Mouse (Mus musculus): ENCODE data around the gene Tshz2.
"Not testable (repeated sequence)": the region's sequence is repeated elsewhere in the genome, so short reads cannot be mapped to it uniquely, and the experiment has no call there.

Tshz2 gene

DNA sequence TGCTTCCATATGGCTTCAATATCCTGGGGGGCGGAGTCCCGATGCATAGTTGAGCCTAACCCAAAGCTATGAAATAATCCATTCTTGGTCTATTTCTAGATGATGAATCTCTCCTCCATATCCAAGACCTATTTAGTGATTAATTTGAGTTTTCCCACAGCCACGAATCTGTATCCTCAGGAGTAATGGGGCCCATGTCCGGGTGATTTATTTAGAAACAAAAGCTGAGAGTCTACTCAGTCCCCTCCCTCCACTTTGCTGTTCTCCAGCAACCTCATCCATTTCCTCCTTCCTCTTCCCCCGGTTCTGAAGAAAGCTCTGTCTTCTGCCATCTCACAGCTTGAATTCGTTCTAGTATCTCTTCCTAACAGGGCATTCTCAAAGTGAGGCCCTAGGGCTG is 125.3 kb downstream of the Tshz2 start:
- no peak for DNase-seq (ENCODE audit: low read depth, low spot score)

DNA sequence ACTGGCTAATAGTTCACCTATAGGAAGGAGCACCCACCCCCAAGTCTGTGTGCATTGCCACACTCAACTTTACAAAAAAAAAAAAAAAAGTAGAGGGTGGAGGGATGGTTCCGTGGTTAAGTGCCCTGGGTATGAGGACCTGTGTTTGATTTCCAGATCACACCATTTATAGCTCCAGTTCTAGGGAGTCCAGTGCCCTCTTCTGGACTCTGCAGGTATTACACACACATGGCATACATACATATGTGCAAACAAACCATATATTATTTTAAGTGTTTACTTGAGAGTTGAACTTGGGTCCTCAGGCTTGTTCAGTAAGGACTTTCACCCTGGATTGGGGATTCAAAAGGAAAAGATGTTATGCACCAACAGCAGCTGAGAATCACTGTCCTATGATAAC is 127.3 kb downstream of the Tshz2 start:
- no peak for DNase-seq (ENCODE audit: low read depth, low spot score)

DNA sequence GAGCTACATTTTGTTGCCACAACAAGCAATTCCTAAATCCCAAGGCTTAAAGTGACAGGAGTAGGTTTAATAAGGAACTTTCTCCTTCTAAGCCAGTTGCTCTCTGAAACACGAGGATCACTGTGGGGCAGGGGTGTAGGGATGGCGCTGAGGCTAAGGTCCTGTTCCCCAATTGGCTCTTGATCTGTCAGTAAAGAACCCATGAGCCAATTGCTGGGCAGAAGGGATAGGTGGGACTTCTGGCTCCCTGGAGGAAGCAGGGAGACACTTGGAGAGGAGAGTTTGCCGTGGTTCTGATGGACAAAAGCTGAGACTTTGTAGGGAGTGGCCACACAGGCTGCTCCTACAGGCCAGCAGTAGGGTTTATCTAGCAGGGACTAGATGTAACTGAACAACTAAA is 128.9 kb downstream of the Tshz2 start:
- DNase-seq (ENCODE audit: low read depth, low spot score): no peak

DNA sequence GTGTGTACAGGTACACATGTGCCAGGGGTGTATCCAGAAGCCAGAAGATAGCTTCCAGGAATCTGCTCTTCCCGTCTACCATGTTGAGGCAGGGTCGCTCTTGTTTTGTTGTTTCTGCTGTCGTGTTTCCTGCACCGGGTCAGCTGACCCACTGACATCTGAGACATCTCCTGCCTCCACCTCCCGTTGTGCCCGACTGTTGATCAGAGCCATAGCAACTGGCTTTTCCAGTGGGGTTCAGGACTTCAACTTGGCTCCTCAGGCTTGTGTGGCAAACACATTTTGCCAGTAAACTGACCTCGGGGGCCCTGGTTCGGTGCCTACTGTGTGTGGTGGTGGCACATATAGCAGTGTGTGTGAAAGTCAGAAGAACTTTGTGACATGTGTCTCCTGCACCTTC is 129.5 kb downstream of the Tshz2 start:
- DNase-seq (ENCODE audit: low read depth, low spot score): no peak

- no peak for DNase-seq (ENCODE audit: low read depth, low spot score)
Measured at GRCm38 (mm10) chr2:169763716-169764115, 130.9 kb downstream of the Tshz2 start.

- no peak for DNase-seq (ENCODE audit: low read depth, low spot score)
Measured at GRCm38 (mm10) chr2:169766247-169766646, 133.4 kb downstream of the Tshz2 start.

GRCm38 (mm10) chr2:169767281-169767680 is 134.5 kb downstream of the Tshz2 start:
- DNase-seq (ENCODE audit: low read depth, low spot score): no peak

DNA sequence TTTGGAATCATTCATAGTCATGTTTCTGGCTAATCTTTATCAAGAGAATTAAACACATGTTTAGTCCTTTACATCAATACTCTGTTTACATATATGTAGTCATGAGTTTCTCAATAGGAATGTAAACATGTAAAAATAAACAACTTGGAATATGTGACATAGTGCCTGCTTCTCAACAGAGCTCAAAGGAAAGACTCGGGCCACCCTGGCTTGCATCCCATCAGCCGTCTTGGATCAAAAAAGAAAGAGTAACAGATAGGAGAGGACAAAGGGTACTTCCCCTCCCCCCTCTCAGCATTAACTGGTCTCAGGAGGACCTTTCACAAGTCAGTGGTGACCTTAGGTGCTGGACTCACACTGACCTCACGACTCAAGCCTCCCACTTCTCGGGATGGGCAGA is 142.3 kb downstream of the Tshz2 start:
- DNase-seq (ENCODE audit: low read depth, low spot score): no peak

DNA sequence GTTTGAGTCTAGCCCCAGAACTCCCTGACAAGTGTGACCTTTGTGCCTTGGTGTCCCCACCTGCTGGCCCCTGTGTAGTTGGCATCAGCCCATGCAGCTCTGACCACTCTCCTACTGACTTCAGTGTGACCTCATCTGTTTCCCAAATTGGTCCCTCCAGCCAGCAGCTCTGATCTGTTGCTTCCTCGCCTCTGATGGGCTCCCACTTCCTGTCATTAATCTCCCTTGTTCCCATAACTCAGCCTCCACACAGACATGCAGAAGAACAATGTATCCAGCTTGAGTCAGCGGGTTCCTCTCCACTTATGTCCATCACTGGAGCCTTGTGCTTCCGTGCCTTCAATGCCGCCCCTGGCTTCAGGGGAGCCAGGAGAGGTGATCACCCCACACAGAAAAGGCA is 144.4 kb downstream of the Tshz2 start:
- DNase-seq (ENCODE audit: low read depth, low spot score): peak; percentile 45

DNA sequence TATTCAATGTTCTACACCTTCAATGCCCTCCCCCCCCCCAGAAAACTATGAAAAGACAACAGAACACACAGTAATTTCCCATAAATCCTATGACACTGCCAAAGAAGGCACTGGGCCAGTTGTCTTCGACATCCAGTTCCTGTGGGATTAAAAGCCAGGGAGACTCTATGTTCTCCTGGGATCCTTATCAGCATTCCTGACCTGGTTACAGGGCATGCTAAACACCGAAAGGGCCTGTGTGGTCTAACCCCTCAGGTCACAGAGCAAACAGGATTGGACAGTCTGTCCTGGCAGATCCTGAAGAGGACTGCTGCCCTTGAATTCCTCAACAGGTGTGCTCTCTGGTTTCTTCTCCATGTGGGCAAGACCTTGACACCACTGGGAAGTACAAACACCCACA is 145.0 kb downstream of the Tshz2 start:
- DNase-seq (ENCODE audit: low read depth, low spot score): no peak

GRCm38 (mm10) chr2:169778740-169779345 is 146.0 kb downstream of the Tshz2 start:
- no peak for DNase-seq (ENCODE audit: low read depth, low spot score)

- not testable (repeated sequence) for DNase-seq (ENCODE audit: low read depth, low spot score)
Measured at GRCm38 (mm10) chr2:169781671-169782070, 148.9 kb downstream of the Tshz2 start.

DNA sequence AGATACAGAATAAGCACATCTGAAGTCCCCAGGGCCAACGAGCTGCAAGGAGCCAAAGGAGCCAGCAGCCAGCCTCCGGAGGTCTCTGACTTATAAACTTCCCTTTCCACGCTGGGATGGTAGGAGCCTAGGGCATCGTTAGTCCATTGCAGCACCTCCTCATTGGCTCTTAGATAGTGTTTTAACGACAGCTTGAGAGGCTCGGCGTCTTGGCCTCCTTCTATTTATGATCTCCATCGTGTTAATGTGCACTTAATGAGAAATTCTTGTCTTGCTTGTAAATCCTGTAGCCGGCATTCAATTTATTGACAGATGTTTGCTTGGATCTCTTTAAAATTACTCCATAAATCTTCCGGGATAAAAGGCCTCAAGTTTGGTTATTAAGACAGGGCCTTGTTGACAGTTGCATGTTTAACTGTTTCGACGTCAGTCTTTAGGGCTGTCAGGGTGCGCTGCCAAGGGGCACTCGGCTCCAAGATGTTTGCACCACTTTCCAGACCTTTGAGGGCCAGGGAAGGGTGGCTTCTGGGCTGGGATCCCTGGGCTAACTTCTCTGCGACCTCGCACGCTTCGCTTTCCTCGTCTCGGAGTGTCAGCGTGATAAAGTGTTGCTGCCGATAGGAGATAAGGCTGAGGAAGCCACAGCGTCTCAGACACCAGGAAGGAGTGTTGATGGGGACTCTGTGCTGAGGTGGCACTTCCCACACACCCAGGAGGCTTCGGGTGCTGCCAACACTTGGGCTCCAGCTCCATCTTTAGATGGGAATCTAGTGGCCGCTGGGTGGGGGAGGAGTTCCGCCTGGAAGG is 150.3 kb downstream of the Tshz2 start:
- DNase-seq (ENCODE audit: low read depth, low spot score): no peak

DNA sequence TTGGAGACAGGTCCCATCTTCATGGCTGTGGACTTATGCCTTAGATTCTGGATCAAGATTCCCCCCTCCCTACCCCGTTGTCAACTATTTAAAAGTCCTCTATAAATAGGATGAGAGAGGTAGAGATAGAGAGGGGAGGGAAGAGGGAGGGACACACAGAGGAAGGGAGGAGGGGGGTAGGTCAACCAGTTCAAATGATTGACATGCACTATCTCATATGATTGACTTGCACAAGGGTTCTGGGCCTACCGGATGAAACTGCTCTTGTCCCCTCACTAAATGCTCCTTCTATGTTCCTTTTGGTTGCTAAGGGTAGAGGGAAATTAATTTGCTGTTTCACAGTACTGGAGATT is 150.8 kb downstream of the Tshz2 start:
- no peak for DNase-seq (ENCODE audit: low read depth, low spot score)

GRCm38 (mm10) chr2:169787381-169787780 is 154.6 kb downstream of the Tshz2 start:
- no peak for DNase-seq (ENCODE audit: low read depth, low spot score)

GRCm38 (mm10) chr2:169787906-169788305 is 155.1 kb downstream of the Tshz2 start:
- no peak for DNase-seq (ENCODE audit: low read depth, low spot score)

GRCm38 (mm10) chr2:169790439-169791131 is 157.8 kb downstream of the Tshz2 start:
- DNase-seq (ENCODE audit: low read depth, low spot score): peak; percentile 84

- no peak for DNase-seq (ENCODE audit: low read depth, low spot score)
Measured at GRCm38 (mm10) chr2:169792706-169793105, 159.9 kb downstream of the Tshz2 start.

GRCm38 (mm10) chr2:169802241-169802640 is 169.4 kb downstream of the Tshz2 start:
- no peak for DNase-seq (ENCODE audit: low read depth, low spot score)

GRCm38 (mm10) chr2:169804380-169804779 is 171.6 kb downstream of the Tshz2 start:
- DNase-seq (ENCODE audit: low read depth, low spot score): peak; percentile 41

DNA sequence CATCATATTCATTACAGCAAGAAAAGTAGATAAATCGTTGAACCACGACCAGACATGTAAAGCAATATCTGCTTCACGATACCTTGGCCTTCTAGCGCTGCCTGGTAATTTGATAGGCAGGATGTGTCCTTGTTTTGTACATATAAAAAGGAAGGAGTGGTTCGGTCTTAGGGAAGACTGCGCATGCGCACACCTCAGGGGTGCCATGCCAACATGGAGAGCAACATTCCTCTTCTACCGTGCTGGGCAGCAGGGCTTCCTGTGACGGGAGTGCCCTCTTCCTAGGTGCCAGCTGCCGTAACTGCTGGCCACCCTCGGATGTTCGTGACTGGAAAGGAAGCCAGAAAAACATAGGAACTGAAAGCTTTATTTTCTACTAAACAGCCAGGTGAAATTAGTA is 172.7 kb downstream of the Tshz2 start:
- DNase-seq (ENCODE audit: low read depth, low spot score): no peak

- DNase-seq (ENCODE audit: low read depth, low spot score): no peak
Measured at GRCm38 (mm10) chr2:169811589-169811988, 178.8 kb downstream of the Tshz2 start.

DNA sequence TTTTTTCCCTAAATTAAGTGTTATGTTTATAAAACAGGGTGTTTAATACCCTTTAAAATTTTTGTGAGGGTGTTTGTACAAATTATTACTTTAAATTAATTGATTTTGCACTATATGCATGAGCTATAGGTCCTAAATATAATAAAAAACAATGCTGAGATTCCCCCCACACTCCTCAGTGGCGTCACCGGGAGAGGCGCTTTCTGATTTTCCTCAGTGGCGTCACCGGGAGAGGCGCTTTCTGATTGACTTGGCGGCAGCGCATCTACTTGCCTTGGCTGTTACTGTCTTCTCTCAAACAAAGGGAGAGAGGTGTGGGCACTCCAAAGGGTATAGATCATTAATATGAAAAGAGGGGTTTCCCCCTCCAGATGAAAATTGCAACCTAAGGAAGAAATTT is 179.2 kb downstream of the Tshz2 start:
- no peak for DNase-seq (ENCODE audit: low read depth, low spot score)
